Mouse (Mus musculus) heart, postnatal 0 days (tissue): ENCODE measurements around the gene Zic1. TPM values are rescaled to one million over a fixed set of nuclear protein-coding genes. Genes with fewer than 3 reads are reported as not detected.

Experiments used
- ATAC-seq: fragments of 200-750 bp; cut with Nextera tagmentation; 2 replicates; pipeline ENCODE4 v1.8.0; 2017; ENCODE audit warnings: low read depth, moderate number of reproducible peaks, moderate library complexity; ENCODE audit not compliant: insufficient read depth
- DNase-seq: peaks from one replicate; pipeline ENCODE4 v3.0.0-alpha.2; 2016; ENCODE audit warnings: low spot score
- H3K27ac ChIP-seq: fragments of 300-500 bp; sonication (generic); 2 replicates; pipeline ENCODE4 v1.5.1; 2014; ENCODE audit warnings: low read depth, mild to moderate bottlenecking
- H3K27me3 ChIP-seq: fragments of 300-500 bp; sonication (generic); 2 replicates; pipeline ENCODE4 v1.6.1; 2014; ENCODE audit warnings: low read length, mixed read lengths; ENCODE audit not compliant: control insufficient read depth, insufficient read depth
- H3K36me3 ChIP-seq: fragments of 300-500 bp; sonication (generic); replicated peaks from 2 replicates; pipeline ENCODE4 v1.6.1; 2014; ENCODE audit warnings: low read length, mixed read lengths; ENCODE audit not compliant: control insufficient read depth, insufficient read depth
- H3K4me1 ChIP-seq: fragments of 300-500 bp; sonication (generic); 2 replicates; pipeline ENCODE4 v1.6.1; 2014; ENCODE audit warnings: antibody characterized with exemption; ENCODE audit not compliant: control insufficient read depth, insufficient read depth
- H3K4me2 ChIP-seq: fragments of 300-500 bp; sonication (generic); 2 replicates; pipeline ENCODE4 v1.6.1; 2014; ENCODE audit warnings: low read depth, mild to moderate bottlenecking, low read length, moderate library complexity
- H3K4me3 ChIP-seq: fragments of 300-500 bp; sonication (generic); 2 replicates; pipeline ENCODE4 v1.5.1; 2014; ENCODE audit warnings: low read depth, low read length
- H3K9ac ChIP-seq: fragments of 300-500 bp; sonication (generic); replicated peaks from 2 replicates; pipeline ENCODE4 v1.6.1; 2014; ENCODE audit warnings: low read depth, low read length, mixed read lengths
- H3K9me3 ChIP-seq: fragments of 300-500 bp; sonication (generic); replicated peaks from 2 replicates; pipeline ENCODE4 v1.6.1; 2016; ENCODE audit warnings: low read length; ENCODE audit not compliant: control insufficient read depth
- CTCF ChIP-seq: IDR thresholded peaks from 2 replicates; pipeline ENCODE4 v1.5.1; 2016; ENCODE audit warnings: antibody characterized with exemption, control low read depth, low read depth
- EP300 ChIP-seq: IDR thresholded peaks from 2 replicates; pipeline ENCODE4 v1.6.1; 2016; ENCODE audit warnings: antibody characterized with exemption, low read depth
- WGBS: fragments of 180-500 bp; shearing (Covaris S2); extraction: QIAGEN DNeasy Blood & Tissue Kit; methylation state at CpG from one replicate; pipeline ENCODE4 v1.1.7; 2014; 5-methylcytosine and 5-hydroxymethylcytosine counted together
- polyA plus RNA-seq: library from polyadenylated mRNA; unstranded; fragments of >200 nt; fragmentation: Nextera tagmentation; extraction: Ambion mirVana; gene quantifications from 2 replicates; pipeline ENCODE4 v1.2.1, GENCODE M21; 2015
- total RNA-seq: library from RNA; depleted of rRNA; stranded (reverse); fragments of >200 nt; gene quantifications from 2 replicates; pipeline ENCODE4 v1.2.3, GENCODE M21; 2014; ENCODE audit warnings: low replicate concordance

The Zic1 gene
- total and polyA plus RNA-seq, 2 experiments from 2014 or later, result not detected

- Histone ChIP-seq H3K27ac (no peak overlapping the region), H3K36me3 (no peaks in the 10 kb centered on the region), H3K4me3 (no peak overlapping the region), H3K4me1 (no peaks in the 10 kb centered on the region), H3K4me2 (no peak overlapping the region), H3K9ac (no peak overlapping the region), H3K9me3 (no peaks in the 10 kb centered on the region), H3K27me3 (peaks cover 100% of the 10 kb centered on the region)
- TF ChIP-seq CTCF, result no peak
- no peak for TF ChIP-seq EP300
- WGBS, result 2% methylated on average over 31 of the region's 31 CpGs
- DNase-seq, result no peak
- no peak for ATAC-seq
These were observed 21.5 kb upstream of the Zic1 start for GRCm38 (mm10) chr9:91386891-91387739.

- DNase-seq (no peak), ATAC-seq (no peak)
- TF ChIP-seq EP300 (no peak), CTCF (no peak)
- Histone ChIP-seq H3K4me1 (peaks cover 4% of the 10 kb centered on the region; the same call in 1 of the 2 replicates), H3K9ac (no peak overlapping the region), H3K27me3 (peaks cover 100% of the 10 kb centered on the region), H3K4me3 (no peak overlapping the region), H3K9me3 (no peaks in the 10 kb centered on the region), H3K27ac (no peak overlapping the region), H3K36me3 (no peaks in the 10 kb centered on the region), H3K4me2 (no peak overlapping the region)
- 4% methylated on average over 17 of the region's 17 CpGs for WGBS
These were observed 20.9 kb upstream of the Zic1 start for GRCm38 (mm10) chr9:91386502-91386890.

GRCm38 (mm10) chr9:91385561-91386430 is 20.2 kb upstream of the Zic1 start:
- H3K27ac ChIP-seq, result no peak overlapping the region
- H3K27me3 ChIP-seq, result peaks cover 100% of the 10 kb centered on the region
- TF ChIP-seq CTCF (no peak), EP300 (no peak)
- WGBS, result under 1% methylated on average over 8 of the region's 8 CpGs
- peaks cover 6% of the 10 kb centered on the region; the same call in 1 of the 2 replicates for H3K4me1 ChIP-seq
- no peaks in the 10 kb centered on the region for H3K36me3 ChIP-seq
- no peak overlapping the region for H3K4me2 ChIP-seq
- no peak overlapping the region for H3K9ac ChIP-seq
- ATAC-seq (no peak), DNase-seq (no peak)
- no peak overlapping the region for H3K4me3 ChIP-seq
- H3K9me3 ChIP-seq, result no peaks in the 10 kb centered on the region

- DNase-seq (no peak), ATAC-seq (no peak)
- Histone ChIP-seq H3K27me3 (peaks cover 100% of the 10 kb centered on the region), H3K4me1 (peaks cover 6% of the 10 kb centered on the region; the same call in 1 of the 2 replicates), H3K27ac (no peak overlapping the region), H3K9ac (no peak overlapping the region), H3K36me3 (no peaks in the 10 kb centered on the region), H3K9me3 (no peaks in the 10 kb centered on the region), H3K4me3 (no peak overlapping the region), H3K4me2 (no peak overlapping the region)
- WGBS, result 5% methylated on average over 4 of the region's 4 CpGs
- TF ChIP-seq EP300, result no peak
- TF ChIP-seq CTCF, result no peak
These were observed 19.3 kb upstream of the Zic1 start for GRCm38 (mm10) chr9:91384693-91385560.

- no peak for ATAC-seq
- TF ChIP-seq CTCF, result no peak
- no peak for TF ChIP-seq EP300
- peaks cover 6% of the 10 kb centered on the region; the same call in 1 of the 2 replicates for H3K4me1 ChIP-seq
- WGBS, result 2% methylated on average over 30 of the region's 30 CpGs
- H3K36me3 ChIP-seq, result no peaks in the 10 kb centered on the region
- H3K9me3 ChIP-seq, result no peaks in the 10 kb centered on the region
- no peak overlapping the region for H3K9ac ChIP-seq
- no peak for DNase-seq
- H3K4me2 ChIP-seq, result no peak overlapping the region
- H3K27me3 ChIP-seq, result peaks cover 100% of the 10 kb centered on the region
- no peak overlapping the region for H3K4me3 ChIP-seq
- H3K27ac ChIP-seq, result no peak overlapping the region
These were observed 18.5 kb upstream of the Zic1 start for GRCm38 (mm10) chr9:91384136-91384500.
